Mouse (Mus musculus): ENCODE measurements around the gene Pde8a.

- TF ChIP-seq CTCF (IDR thresholded peaks at IDR 0.05; ENCODE audit: extremely low read depth, insufficient read length, insufficient replicate concordance, low read depth, low read length) (no peak), POLR2A (IDR thresholded peaks at IDR 0.05; ENCODE audit: low read depth, low read length) (no peak; the same call in 1 of the 2 replicates)
Measured at GRCm38 (mm10) chr7:81335705-81336431, 122.5 kb downstream of the Pde8a start.
